Mouse (Mus musculus): ENCODE measurements around the gene Hnrnpl.

The Hnrnpl gene

GRCm38 (mm10) chr7:28829821-28830220 is 21.5 kb downstream of the Hnrnpl start:
- no peak for DNase-seq (ENCODE audit: low read depth, low spot score)

GRCm38 (mm10) chr7:28830981-28831380 is 22.6 kb downstream of the Hnrnpl start:
- no peak for DNase-seq (ENCODE audit: low read depth, low spot score)

- DNase-seq (ENCODE audit: low read depth, low spot score) = no peak
Measured at GRCm38 (mm10) chr7:28831411-28832125, 23.2 kb downstream of the Hnrnpl start.

- no peak for DNase-seq (ENCODE audit: low read depth, low spot score)
Measured at GRCm38 (mm10) chr7:28832137-28832536, 23.8 kb downstream of the Hnrnpl start.

- no peak for DNase-seq (ENCODE audit: low read depth, low spot score)
Measured at GRCm38 (mm10) chr7:28833723-28834347, 25.5 kb downstream of the Hnrnpl start, which contains the start of gene Lgals4. TSS of gene Lgals4 (plus strand) at chr7:28833854.

- DNase-seq (ENCODE audit: low read depth, low spot score) = no peak
Measured at GRCm38 (mm10) chr7:28836936-28837335, 28.6 kb downstream of the Hnrnpl start.

- DNase-seq (ENCODE audit: low read depth, low spot score) = no peak
Measured at GRCm38 (mm10) chr7:28838331-28838730, 30.0 kb downstream of the Hnrnpl start.

- DNase-seq (ENCODE audit: low read depth, low spot score) = no peak
Measured at GRCm38 (mm10) chr7:28847273-28847672, 38.9 kb downstream of the Hnrnpl start.

- DNase-seq (ENCODE audit: low read depth, low spot score) = peak; percentile 70
Measured at GRCm38 (mm10) chr7:28849700-28850236, 41.4 kb downstream of the Hnrnpl start.

GRCm38 (mm10) chr7:28850642-28851041 is 42.3 kb downstream of the Hnrnpl start:
- no peak for DNase-seq (ENCODE audit: low read depth, low spot score)

GRCm38 (mm10) chr7:28859953-28860352 is 51.6 kb downstream of the Hnrnpl start:
- DNase-seq (ENCODE audit: low read depth, low spot score) = no peak

GRCm38 (mm10) chr7:28860898-28861297 is 52.6 kb downstream of the Hnrnpl start:
- no peak for DNase-seq (ENCODE audit: low read depth, low spot score)

- DNase-seq (ENCODE audit: low read depth, low spot score) = no peak
Measured at GRCm38 (mm10) chr7:28862817-28863499, 54.6 kb downstream of the Hnrnpl start.

- DNase-seq (ENCODE audit: low read depth, low spot score) = no peak
Measured at GRCm38 (mm10) chr7:28863540-28863939, 55.2 kb downstream of the Hnrnpl start, which contains the start of gene Lgals7. TSS of gene Lgals7 (plus strand) at chr7:28863853.

- DNase-seq (ENCODE audit: low read depth, low spot score) = no peak
Measured at GRCm38 (mm10) chr7:28864288-28864750, 56.0 kb downstream of the Hnrnpl start.

- DNase-seq (ENCODE audit: low read depth, low spot score) = peak; percentile 68
Measured at GRCm38 (mm10) chr7:28865481-28866300, 57.4 kb downstream of the Hnrnpl start.

GRCm38 (mm10) chr7:28866769-28867507 is 58.6 kb downstream of the Hnrnpl start:
- no peak for DNase-seq (ENCODE audit: low read depth, low spot score)

- DNase-seq (ENCODE audit: low read depth, low spot score) = peak; percentile 73
Measured at GRCm38 (mm10) chr7:28867508-28868340, 59.4 kb downstream of the Hnrnpl start.

GRCm38 (mm10) chr7:28870901-28871664 is 62.7 kb downstream of the Hnrnpl start:
- no peak for DNase-seq (ENCODE audit: low read depth, low spot score)
